Mouse (Mus musculus) bone marrow macrophage, adult 2 months (primary cell): ENCODE data around the gene Rhbdf2.

Experiments used
- CTCF ChIP-seq: IDR thresholded peaks from 2 replicates; pipeline ENCODE4 v1.5.1; 2012; ENCODE audit warnings: low read depth, mild to moderate bottlenecking, low read length, moderate library complexity
- POLR2A ChIP-seq: IDR thresholded peaks from 2 replicates; pipeline ENCODE4 v1.6.1; 2012; ENCODE audit warnings: mild to moderate bottlenecking, low read depth, low read length, borderline replicate concordance

GRCm38 (mm10) chr11:116626299-116627071 is at the start of gene Rhbdf2:
- TF ChIP-seq CTCF (no peak), POLR2A (no peak)
